Mouse (Mus musculus): ENCODE data around the gene Havcr1.
"Not testable (repeated sequence)": the region's sequence is repeated elsewhere in the genome, so short reads cannot be mapped to it uniquely, and the experiment has no call there.

The Havcr1 gene

DNA sequence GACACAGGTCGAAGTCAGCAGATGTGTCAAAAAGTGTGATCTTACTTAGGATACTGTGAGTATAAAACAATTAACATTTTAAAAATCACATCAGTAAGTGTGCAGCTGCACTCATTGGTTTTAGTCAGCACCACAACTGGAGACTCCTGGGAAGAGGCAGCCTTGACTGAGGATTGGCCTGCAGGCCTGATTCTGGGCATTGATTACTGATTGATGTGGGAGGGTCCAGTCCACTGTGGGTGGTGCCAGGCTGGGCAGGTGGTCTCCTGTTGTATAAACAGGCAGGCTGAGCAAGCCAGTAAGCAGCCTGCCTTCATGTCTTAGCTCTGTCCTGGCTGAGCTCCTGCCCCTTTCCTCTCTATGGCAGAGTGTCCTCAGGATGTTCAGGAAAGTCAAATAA is at the start of gene Havcr1:
Gene Havcr1, plus strand, starts transcription at position 5 of the 400 bp plus-strand sequence.
- not testable (repeated sequence) for DNase-seq (ENCODE audit: low spot score)

DNA sequence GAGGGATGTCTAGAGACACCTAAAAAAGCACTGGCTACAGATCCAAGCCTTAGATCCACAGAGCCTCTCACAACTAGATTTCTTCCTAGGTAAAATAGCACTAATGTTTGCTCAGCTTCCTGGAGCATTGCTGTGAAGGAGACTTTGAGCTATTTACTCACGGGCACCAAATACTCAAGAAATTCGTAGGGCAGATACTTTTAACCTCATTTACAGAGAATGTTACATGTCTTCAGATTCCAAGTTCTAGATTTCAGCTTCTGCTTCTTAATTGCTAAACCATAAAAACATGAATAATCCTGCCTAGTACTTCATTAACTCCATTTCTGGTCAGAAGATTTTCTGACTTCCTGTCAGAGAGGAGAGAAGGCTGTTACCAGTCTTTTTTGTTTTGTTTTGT is 44.7 kb upstream of the Havcr1 start:
- no peak for DNase-seq (ENCODE audit: low spot score)

DNA sequence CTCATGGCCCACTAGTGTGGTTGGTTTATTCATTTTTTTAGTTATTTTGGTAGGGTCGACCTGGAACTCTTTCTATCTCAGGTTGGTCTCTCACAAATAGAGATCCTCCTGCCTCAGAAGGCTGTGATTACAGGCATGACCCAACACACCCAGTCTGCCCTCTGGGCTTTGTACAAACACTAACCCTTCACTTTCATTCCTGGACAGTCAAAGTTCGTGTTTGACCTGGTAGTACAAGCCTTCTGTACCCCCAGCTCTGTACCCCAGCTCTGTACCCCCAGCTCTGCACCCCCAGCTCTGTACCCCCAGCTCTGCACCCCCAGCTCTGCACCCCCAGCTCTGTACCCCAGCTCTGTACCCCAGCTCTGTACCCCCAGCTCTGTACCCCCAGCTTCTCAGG is 39.0 kb upstream of the Havcr1 start:
- not testable (repeated sequence) for DNase-seq (ENCODE audit: low spot score)

DNA sequence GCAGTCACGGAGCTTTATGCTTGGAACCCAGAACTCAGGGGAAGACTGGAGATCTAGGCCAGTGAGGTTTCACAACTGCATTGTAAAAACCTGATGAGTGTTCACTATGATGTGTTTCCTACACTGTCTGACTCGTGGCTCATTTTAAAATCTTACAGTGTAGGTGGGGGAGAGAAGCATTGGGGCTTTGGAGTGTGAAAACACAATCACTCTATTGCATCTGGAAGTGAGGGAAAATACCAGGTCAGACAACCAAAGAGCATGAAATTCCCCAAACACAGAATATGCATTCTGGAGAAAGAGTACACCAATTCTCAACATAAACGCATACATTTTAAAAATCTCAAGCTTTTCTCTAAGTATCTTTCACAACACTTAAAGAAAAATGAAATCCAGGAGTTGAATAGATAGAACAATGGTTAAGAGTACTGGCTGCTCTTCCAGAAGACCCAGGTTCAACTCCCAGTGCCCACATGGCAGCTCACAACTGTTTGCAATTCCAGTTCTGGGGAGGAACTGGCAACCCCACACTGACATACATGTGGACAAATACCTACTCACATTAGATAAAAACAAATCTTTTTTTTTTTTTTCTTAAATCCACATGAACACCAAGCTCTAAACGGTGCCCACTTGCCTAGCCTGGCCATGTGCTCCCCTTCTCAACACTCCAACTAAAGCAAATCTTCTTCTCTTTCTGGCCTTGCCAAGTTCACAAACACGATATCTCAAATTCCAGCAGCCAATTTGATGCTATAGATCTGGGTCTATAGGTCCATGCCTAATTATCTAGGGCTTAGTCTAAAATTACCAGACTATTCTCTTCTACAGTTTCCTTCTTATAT is 37.2 kb upstream of the Havcr1 start:
- DNase-seq (ENCODE audit: low spot score), result no peak

DNA sequence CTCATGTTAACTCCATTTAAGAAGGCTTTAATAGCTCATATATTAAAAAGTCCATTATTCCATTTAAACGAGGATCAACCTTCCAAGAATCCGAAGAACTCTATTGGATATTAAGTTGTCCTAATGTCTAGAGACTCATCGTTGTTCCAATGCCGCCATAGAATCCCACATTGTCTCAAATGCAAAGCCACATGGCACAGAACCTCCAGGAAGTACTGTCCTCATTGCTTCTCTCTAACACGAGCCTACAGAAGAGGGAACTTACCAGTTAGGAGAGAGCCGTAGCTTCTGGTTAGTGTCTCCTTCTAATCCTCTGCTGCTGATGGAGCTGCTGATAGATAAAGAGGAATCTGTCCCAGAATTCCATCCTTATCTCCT is 36.6 kb upstream of the Havcr1 start:
- no peak for DNase-seq (ENCODE audit: low spot score)

DNA sequence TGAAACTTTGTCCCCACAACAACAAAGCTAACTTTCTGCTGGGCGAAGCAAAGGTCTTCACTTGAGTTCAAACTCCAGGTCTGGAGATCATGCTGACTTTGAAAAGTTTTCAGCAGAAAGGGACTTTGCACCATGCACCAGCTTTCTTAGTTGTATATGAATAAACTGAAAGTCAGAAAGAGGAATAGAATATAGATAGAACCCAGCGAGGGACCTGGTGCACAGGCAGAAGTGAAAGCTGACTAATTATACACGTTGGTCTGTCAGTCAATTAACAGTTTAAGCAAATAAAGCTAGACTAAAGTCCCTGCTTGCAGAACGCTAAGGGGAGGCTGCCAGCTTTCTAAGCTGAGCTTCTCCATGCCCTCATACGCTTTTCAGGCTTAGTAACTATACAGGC is 36.0 kb upstream of the Havcr1 start:
- no peak for DNase-seq (ENCODE audit: low spot score)

DNA sequence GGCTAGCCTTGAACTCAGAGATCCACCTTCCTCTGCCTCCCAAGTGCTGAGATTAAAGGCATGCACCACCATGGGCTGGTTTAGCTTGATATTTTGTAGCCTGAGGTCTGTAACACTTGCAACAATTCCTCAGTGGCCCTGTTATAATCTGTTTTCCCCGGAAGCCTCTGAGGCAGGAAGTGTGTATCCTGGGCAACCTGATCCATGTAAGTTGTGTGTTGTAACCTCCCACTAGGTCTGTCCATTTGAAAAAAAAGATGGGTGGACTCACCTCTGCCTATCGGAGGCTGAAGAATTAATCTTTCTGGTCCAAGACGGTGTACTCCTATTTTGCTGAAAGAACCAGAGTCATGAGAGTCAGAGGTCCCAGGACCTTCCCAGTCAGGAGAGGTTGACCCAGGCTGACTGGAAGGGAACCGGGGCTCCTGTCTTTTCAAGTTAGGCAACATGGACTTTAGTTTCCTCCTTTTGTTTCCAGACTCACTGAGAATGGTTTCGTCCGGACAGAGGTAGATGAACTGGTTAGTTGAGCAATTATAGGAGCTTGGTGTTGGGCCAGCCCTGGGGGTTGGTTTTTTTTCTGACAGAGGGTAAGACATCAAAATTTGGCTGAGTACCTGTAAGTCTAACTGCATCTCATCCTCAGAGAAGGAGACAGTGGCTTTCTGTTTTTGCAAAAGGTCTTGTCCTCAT is 28.1 kb upstream of the Havcr1 start, which contains the start of gene Timd2:
Gene Timd2, minus strand, starts transcription at position 398 of the 693 bp plus-strand sequence.
- no peak for DNase-seq (ENCODE audit: low spot score)

DNA sequence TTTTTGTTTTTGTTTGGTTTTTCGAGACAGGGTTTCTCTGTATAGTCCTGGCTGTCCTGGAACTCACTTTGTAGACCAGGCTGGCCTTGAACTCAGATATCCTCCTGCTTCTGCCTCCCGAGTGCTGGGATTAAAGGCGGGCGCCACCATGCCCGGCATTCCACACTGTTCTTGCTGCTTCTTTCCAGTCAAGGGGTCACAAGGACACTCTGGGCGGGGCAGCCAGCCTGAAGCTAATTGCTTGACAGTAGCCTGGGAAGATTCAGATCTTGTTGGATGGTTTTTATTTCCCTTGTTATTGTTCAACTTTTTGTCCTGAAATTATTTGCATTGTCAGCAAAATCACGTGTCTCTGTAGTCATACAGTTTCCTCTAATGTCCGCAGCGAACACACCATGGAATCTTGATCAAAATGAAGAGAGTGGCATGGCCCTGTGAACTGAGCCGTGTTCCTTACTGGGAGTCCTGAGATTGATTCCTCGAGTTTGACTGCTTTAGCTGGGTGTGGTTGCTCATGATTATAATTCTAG is 3.3 kb upstream of the Havcr1 start:
- no peak for DNase-seq (ENCODE audit: low spot score)

DNA sequence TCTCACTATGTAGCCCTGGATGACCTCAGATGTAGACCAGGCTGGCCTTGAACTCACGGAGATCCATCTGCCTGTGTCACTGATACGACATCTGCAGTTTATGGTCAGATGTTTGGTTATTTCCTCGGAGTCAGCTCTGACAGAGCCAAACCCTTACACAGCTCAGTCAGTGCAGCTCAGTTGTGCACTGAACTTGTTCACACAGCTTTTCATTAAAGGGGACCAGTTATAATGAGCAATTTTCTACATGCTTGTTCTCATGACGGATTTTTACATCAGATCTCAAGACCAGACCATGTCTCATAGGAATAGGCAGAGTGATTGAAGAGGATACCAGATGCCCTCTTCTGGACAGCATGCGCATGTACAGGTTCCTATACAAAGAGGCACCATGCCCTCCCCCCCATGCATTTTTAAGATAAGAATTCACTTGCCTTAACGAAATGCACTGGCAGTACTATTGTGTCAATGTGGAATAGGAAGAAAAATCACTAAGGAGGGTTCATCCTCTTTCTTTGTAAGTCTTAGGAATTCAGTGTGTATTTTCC is 1.6 kb upstream of the Havcr1 start:
- no peak for DNase-seq (ENCODE audit: low spot score)

DNA sequence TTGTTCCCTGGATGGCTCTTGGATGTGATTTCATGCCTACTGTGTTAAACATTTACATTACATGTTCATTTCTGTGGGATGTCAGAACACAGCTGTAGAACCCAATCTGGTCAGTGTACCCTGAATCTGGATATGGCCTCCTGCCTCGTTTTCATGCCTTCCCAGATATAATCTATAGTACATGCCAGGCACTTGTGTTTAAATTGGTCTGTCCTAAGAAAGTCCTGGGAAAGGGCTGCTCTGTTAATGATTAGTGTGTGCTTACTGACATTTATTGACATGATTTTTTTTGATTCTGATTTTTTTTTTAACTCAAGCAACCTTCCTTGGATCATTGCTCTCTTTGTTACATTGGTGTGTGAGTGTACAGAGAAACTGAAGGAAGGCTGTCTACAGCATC is 263 bp upstream of the Havcr1 start:
- DNase-seq (ENCODE audit: low spot score), result no peak

DNA sequence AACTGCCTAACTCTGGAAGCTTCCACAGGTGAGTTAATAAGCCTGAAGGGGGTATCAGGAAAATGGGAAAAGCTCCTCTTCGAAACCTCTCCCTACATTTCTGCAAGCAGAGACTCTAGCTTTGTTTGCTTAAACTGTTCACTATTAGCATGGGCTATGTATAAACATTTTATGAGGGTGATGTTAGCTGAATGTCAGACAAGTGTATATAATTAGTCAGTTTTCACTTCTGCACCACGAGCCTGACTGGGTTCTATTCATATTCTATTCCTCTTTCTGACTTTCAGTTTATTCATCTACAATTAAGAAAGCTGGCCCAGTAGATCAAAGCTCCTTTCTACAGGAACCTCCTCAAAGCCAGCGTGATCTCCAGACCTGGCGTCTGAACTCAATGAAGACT is 4.6 kb downstream of the Havcr1 start:
- DNase-seq (ENCODE audit: low spot score), result no peak

DNA sequence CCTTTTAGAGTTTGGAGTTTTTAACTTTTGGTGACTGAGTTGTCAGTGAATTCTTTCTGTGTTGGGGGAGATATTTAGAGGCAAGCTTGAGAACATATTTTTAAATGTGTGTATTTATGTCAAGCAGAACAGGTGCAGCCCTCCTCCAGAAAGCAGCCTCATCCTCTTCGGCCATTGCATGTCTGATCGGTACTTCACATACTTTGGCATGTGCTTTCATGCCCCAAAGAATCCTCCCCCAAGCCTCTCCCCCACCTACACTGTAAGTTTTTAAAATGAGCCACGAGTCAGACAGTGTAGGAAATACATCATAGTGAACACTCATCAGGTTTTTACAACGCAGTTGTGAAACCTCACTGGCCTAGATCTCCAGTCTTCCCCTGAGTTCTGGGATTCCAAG is 6.0 kb downstream of the Havcr1 start:
- no peak for DNase-seq (ENCODE audit: low spot score)

DNA sequence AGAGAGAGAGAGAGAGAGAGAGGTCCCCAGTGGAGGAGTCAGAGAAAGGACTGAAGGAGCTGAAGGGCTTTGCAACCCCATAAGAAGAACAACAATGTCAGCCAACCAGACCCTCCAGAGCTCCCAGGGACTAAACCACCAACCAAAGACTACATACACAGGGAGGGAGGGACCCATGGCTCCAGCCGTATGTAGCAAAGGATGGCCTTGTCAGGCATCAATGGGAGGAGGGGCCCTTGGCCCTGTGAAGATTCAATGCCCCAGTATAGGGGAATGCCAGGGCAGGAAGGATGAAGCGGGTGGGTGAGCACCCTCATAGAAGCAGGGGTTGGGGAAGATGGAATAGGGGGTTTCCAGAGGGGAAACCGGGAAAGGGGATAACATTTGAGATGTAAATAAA is 6.8 kb downstream of the Havcr1 start:
- no peak for DNase-seq (ENCODE audit: low spot score)

DNA sequence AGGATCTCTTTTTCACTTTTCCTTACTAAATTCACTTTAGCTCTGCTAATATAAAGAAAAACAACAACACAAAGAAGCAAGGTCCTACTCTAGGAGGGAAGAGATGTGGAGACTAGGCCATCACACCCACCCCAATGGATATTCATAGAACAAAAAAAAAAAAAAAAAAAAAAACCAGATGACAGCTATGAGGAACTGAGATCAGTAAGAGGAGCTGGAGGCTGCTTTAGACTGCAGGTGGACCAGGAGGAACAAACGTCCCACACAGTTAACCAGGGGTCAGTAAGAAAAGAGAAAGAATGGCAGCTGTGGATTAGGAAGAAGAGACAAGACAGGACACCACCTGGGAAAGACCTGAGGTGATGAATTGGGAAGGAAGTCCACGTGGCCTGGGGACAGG is 13.1 kb downstream of the Havcr1 start:
- no peak for DNase-seq (ENCODE audit: low spot score)

DNA sequence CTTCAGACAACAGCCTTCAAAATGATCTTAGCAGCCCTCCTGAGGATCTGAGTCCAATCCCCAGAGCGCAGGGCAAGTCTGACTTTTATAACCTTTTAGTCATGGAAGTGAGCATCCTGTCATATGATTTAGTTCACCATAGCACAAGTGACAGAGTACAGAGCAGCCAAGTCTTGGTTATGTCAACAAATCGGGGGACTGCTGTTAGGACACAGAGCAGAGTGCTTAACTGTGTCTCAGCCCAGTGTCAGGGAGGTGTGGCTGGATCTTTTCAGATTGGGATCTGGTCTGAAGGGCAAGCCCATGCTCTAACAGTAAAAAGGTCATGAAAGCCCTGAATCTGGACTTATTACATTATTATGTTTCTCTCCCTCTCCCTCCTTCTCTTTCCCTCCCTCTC is 18.8 kb downstream of the Havcr1 start:
- no peak for DNase-seq (ENCODE audit: low spot score)

DNA sequence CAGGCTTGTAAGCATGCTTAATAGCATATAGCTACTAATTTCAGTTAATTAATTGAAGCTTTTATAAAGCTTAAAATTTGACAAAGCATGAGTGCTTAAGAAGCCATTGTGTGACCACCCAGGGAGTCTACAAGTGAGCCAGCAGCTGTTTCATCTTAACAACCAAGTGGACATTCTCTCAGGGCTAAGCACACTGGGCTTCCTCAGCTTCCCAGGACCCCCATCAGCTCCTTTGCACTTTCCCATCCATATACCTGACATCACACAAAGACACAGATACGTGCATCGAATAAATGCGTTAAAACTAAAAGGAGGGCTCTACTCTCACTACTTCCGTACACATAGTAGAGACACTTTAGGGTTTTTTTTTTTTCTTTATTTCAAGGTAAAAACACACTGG is 19.8 kb downstream of the Havcr1 start:
- DNase-seq (ENCODE audit: low spot score), result no peak

DNA sequence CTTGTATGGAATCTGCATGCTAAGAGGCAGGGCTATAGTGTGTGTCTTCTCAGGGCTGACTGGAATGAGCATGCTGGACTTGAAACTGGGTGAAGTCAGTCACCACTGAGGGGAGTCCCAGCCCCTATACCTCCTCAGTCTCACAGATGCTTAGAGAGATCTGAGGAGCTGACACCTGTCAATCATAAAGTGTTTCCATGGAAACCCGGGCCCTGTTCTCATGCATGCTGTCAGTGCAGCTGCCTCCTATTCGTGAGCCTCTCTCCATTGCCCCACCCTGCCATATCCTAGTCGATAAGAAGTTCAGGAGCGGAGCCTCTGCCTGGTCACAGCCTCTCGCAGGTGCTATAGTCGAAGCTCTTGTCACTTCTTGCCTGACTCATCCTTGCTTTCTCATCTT is 20.8 kb downstream of the Havcr1 start:
- DNase-seq (ENCODE audit: low spot score), result not testable (repeated sequence)

DNA sequence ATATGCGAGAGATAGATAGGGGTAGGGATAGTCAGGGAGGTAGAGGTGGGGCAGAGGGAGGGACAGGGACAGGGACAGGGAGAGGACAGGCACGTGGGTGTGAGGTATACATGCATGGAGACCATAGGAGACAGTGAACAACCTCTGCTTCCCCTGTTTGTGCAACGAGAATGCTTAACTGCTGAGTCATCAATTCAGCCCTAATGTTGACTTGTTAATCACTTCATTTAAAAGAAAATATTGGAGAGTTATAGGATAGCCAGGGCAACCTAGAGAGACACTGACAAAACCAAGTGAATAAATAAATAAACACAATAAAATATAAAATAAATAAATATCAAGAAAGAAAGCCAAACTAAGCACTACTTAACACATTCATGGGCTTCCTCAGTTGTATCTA is 42.0 kb downstream of the Havcr1 start:
- DNase-seq (ENCODE audit: low spot score), result no peak

DNA sequence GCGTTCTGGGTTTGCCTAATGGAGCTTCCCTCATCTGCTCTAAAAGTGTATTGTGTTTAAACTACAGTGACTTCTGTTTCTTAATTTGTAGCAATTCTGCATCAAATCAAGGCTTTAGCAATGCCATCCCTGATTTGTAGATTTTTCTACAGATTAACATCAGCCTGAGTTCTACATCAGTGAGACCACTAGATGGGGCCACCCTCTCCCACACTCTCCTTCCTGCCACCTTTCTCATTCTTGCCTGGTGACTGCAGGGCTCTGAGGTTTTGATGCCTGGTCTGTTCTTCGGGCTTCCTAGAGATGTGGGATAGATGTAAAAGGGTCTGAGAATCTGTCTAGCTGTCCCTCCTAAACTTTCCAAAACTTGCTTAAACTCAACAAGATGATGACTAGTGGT is 44.9 kb downstream of the Havcr1 start:
- no peak for DNase-seq (ENCODE audit: low spot score)

DNA sequence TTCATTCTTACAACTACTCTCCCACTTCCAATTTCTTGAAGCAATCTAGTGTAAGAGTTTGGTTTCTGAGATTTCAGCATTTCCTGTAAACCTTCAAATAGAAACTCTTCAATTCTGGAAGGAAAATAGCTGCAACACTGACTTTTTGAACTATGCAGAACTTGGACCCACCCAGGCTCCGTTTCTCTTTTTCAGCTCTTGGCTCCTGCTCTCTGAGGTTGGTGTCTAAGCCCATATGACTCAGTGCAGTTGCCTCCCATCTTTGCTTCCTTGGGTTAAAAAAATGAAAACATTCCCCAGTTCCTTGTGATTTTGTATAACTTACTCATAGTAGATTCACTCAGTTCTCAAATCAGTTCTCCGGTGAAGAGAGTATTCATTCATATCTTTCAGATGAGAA is 69.6 kb downstream of the Havcr1 start:
- DNase-seq (ENCODE audit: low spot score), result no peak

DNA sequence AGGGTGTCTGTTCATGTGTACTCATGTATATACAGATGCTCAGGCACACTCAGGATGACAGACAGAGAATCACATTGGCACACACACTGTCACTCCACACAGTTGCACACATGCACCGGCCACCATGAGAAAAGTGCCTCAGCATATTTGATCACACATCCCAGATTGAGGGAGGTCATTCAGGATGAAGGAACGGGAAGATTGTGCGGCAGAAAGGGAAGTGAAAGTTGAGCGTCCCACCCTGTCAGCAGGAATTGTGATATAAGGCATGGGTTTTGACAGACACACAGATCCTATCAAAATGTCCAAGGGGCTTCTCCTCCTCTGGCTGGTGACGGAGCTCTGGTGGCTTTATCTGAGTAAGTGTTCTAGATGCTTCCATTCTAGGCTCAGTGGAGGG is 75.6 kb downstream of the Havcr1 start, which contains the start of gene Timd4:
Gene Timd4, plus strand, starts transcription at position 290 of the 400 bp plus-strand sequence.
- no peak for DNase-seq (ENCODE audit: low spot score)

DNA sequence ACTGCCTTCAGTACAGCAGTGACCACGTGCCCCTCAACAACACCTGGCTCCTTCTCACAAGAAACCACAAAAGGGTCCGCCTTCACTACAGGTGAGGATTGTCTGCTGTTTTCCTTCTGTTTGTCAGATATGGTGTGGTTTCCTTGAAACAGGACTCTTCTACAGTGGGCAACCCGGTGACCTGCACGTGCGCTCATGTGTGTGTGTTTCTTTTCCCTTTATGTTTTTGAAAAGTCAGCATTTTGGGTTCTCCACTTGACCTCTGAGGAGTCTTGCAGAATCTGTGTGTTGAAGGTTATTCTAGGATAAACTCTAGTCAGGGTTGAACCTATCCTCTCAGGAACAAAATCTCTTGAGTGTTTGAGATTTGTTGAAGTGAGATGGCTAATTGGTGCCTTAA is 82.8 kb downstream of the Havcr1 start:
- DNase-seq (ENCODE audit: low spot score), result no peak

DNA sequence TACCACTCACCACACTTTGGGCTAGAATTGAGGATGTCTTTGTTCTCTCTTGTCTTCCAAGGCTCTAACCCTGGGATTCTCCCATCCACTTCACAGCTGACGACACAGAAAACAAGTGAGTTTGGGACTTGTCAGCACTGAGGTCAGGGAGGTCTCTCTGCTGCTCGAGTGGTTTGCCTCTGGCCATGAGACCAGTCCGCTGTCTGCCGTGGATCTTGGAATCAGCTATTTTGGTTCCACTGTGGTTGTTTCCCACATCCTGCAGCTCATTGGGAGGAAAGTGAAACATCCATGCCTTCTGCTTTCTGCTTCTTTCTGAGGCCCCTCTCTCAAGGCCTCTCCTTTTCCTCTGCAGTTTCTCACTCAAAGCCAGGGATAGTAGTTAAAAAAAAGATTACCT is 85.0 kb downstream of the Havcr1 start:
- DNase-seq (ENCODE audit: low spot score), result no peak
